Mouse (Mus musculus): ENCODE data around the gene BC048562. TPM values are rescaled to one million over a fixed set of nuclear protein-coding genes. Genes with fewer than 3 reads are reported as not detected.

Gene BC048562
- polyA plus RNA-seq, 1 experiment from 2014 or later = not detected

DNA sequence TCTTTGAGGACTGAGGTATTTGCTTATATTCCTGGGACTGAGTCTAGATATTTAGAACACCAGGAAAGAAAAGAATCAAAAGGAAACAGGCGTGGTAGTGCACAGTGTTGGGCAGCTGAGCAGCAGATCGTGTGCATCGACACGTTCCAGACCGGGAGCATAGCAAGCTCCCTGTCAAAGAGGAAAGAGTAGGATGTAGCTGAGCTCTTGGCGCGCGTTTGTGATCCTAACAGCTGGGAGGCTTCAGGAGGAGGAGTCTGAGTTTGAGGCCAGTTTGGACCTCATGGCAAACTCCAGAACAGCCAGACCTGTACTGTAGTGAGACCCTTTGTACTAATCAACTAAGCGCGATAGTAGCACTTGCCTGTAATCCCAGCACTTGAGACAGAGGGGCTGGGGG, 25.9 kb downstream of the BC048562 start:
- no peak overlapping the region for H3K4me3 ChIP-seq (ENCODE audit: low read depth, low read length)
- no peak for ATAC-seq (ENCODE audit: insufficient read depth, low FRiP score, low TSS enrichment)
- DNase-seq (ENCODE audit: low spot score) = no peak
- H3K27ac ChIP-seq (ENCODE audit: low read depth, low read length) = no peak overlapping the region
- H3K9me3 ChIP-seq (ENCODE audit: control insufficient read depth, low read length) = no peaks in the 10 kb centered on the region
- H3K4me1 ChIP-seq (ENCODE audit: control insufficient read depth, insufficient read depth, low read length) = peaks cover 9% of the 10 kb centered on the region
- H3K27me3 ChIP-seq (ENCODE audit: control insufficient read depth, insufficient read depth, low read length) = no peaks in the 10 kb centered on the region
- H3K9ac ChIP-seq (ENCODE audit: low read length) = no peak overlapping the region
- no peak overlapping the region for H3K4me2 ChIP-seq (ENCODE audit: low read depth)
- H3K36me3 ChIP-seq (ENCODE audit: control insufficient read depth, insufficient read depth, low read length) = peaks cover 17% of the 10 kb centered on the region
- WGBS = 95% methylated on average over 10 of the region's 10 CpGs

DNA sequence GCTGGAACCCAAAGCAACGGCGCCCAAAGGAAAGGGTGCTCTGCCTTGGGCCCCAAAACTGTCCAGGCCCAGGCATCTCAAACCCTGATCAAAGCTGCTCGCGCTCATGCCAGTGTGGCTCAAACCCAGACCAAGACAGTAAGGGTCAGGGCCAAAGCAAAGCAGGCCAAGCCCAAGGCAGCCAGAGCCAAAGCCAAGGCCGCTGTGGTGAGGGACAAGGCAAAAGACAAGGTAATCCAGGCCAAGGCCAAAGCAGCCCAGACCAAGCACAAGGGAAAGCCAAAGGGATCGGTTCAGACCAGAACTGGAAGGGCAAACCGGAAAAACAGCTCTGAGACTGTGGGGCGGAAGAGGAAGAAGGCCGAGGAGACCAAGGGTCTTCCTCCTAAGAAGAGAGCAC, 27.4 kb downstream of the BC048562 start:
- Histone ChIP-seq H3K9me3 (ENCODE audit: control insufficient read depth, low read length) (no peaks in the 10 kb centered on the region), H3K36me3 (ENCODE audit: control insufficient read depth, insufficient read depth, low read length) (peaks cover 19% of the 10 kb centered on the region), H3K27me3 (ENCODE audit: control insufficient read depth, insufficient read depth, low read length) (no peaks in the 10 kb centered on the region), H3K4me2 (ENCODE audit: low read depth) (no peak overlapping the region), H3K27ac (ENCODE audit: low read depth, low read length) (no peak overlapping the region), H3K4me1 (ENCODE audit: control insufficient read depth, insufficient read depth, low read length) (peaks cover 9% of the 10 kb centered on the region), H3K9ac (ENCODE audit: low read length) (no peak overlapping the region), H3K4me3 (ENCODE audit: low read depth, low read length) (no peak overlapping the region)
- ATAC-seq (ENCODE audit: insufficient read depth, low FRiP score, low TSS enrichment) = no peak
- 96% methylated on average over 9 of the region's 9 CpGs for WGBS
- no peak for DNase-seq (ENCODE audit: low spot score)

DNA sequence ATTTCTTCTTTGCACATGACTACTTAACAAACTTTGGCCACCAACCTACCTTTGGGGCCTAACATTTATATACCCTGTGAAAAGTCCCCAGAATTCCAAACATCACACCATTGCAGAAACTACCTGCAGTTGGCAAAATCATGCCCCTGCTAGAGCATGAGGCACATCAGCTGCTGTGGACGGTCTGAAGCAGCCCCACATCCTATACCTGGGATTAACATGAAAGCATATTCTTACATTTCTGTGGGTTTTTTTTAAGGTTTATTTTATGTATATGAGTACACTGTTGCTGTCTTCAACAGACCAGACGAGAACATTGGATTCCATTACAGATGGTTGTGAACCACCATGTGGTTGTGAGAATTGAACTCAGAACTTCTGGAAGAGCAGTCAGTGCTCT, 29.9 kb downstream of the BC048562 start:
- H3K27me3 ChIP-seq (ENCODE audit: control insufficient read depth, insufficient read depth, low read length) = no peaks in the 10 kb centered on the region
- no peak overlapping the region for H3K4me3 ChIP-seq (ENCODE audit: low read depth, low read length)
- ATAC-seq (ENCODE audit: insufficient read depth, low FRiP score, low TSS enrichment) (no peak), DNase-seq (ENCODE audit: low spot score) (no peak)
- H3K9me3 ChIP-seq (ENCODE audit: control insufficient read depth, low read length) = no peaks in the 10 kb centered on the region
- H3K36me3 ChIP-seq (ENCODE audit: control insufficient read depth, insufficient read depth, low read length) = peaks cover 19% of the 10 kb centered on the region
- WGBS = 89% methylated on average over 2 of the region's 2 CpGs
- H3K9ac ChIP-seq (ENCODE audit: low read length) = no peak overlapping the region
- H3K4me2 ChIP-seq (ENCODE audit: low read depth) = no peak overlapping the region
- no peak overlapping the region for H3K27ac ChIP-seq (ENCODE audit: low read depth, low read length)
- H3K4me1 ChIP-seq (ENCODE audit: control insufficient read depth, insufficient read depth, low read length) = peaks cover 8% of the 10 kb centered on the region

DNA sequence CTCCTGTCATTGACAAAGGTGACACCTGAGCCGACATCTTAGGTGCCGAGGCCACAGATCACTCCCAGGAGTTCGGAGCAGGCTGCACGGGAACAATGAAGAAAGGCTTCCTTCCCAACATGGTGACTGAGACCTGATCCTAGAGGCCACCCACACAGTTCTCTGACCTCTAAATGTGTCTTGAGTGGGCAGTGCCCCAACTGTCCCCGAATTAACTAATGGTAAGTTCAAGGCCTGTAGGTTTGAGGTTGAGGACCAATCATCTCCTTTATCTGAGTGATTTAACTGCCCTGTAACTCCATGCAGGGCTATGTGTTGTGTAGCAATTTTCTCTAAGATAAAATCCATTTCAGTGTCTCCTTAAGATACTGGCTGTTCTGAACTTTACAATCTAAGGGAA, 33.1 kb downstream of the BC048562 start:
- no peak for ATAC-seq (ENCODE audit: insufficient read depth, low FRiP score, low TSS enrichment)
- Histone ChIP-seq H3K4me1 (ENCODE audit: control insufficient read depth, insufficient read depth, low read length) (no peaks in the 10 kb centered on the region), H3K27me3 (ENCODE audit: control insufficient read depth, insufficient read depth, low read length) (no peaks in the 10 kb centered on the region), H3K9me3 (ENCODE audit: control insufficient read depth, low read length) (no peaks in the 10 kb centered on the region), H3K9ac (ENCODE audit: low read length) (no peak overlapping the region), H3K4me3 (ENCODE audit: low read depth, low read length) (no peak overlapping the region), H3K36me3 (ENCODE audit: control insufficient read depth, insufficient read depth, low read length) (peaks cover 11% of the 10 kb centered on the region), H3K4me2 (ENCODE audit: low read depth) (no peak overlapping the region), H3K27ac (ENCODE audit: low read depth, low read length) (no peak overlapping the region)
- DNase-seq (ENCODE audit: low spot score) = no peak
- WGBS = 75% methylated on average over 5 of the region's 5 CpGs

DNA sequence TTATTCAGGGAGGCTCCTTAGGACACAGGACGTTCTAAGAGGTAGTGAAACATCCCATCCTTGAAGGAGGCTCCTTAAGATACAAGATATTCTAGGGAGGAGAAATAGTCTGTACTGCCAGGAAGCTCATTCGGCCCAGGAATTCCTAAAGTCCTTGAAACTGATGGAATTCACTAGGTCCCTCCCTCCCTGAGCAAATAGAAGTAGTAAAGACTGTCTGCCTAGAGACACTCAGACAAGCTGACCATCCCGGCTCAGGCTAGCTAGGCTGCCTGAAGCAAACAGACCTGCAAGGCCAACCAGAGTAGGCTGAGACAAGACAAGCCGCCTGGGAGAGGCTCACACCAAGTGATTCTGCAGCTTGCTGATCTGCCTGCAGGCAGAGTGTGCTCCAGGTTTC, 33.6 kb downstream of the BC048562 start:
- WGBS = 85% methylated on average over 4 of the region's 4 CpGs
- no peaks in the 10 kb centered on the region for H3K9me3 ChIP-seq (ENCODE audit: control insufficient read depth, low read length)

DNA sequence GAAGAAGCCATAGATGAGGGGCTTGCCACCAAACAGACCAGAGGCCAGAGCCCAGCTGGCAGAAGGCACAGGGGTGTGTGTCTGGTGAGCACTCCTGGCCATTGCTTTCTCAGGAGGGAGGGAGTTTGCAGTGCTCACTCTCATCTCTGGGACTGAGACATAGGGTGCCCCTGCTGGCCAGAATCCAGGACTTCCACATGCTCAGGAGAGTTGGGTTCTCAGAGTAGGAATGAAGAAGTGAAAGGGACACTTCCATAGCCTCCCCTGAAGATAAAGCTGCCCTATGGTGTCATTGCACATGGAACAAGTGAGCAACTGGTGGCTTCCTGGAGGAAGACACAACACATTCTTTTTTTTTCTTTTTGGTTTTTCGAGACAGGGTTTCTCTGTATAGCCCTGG, 38.2 kb downstream of the BC048562 start:
- ATAC-seq (ENCODE audit: insufficient read depth, low FRiP score, low TSS enrichment) = no peak

More for the DNA sequence above, 33.6 kb downstream of the BC048562 start:
- H3K27me3 ChIP-seq (ENCODE audit: control insufficient read depth, insufficient read depth, low read length) = no peaks in the 10 kb centered on the region
- no peak overlapping the region for H3K4me2 ChIP-seq (ENCODE audit: low read depth)
- H3K4me3 ChIP-seq (ENCODE audit: low read depth, low read length) = no peak overlapping the region
- H3K27ac ChIP-seq (ENCODE audit: low read depth, low read length) = no peak overlapping the region
- ATAC-seq (ENCODE audit: insufficient read depth, low FRiP score, low TSS enrichment) (no peak), DNase-seq (ENCODE audit: low spot score) (no peak)
- H3K4me1 ChIP-seq (ENCODE audit: control insufficient read depth, insufficient read depth, low read length) = no peaks in the 10 kb centered on the region
- H3K36me3 ChIP-seq (ENCODE audit: control insufficient read depth, insufficient read depth, low read length) = peaks cover 9% of the 10 kb centered on the region
- no peak overlapping the region for H3K9ac ChIP-seq (ENCODE audit: low read length)

DNA sequence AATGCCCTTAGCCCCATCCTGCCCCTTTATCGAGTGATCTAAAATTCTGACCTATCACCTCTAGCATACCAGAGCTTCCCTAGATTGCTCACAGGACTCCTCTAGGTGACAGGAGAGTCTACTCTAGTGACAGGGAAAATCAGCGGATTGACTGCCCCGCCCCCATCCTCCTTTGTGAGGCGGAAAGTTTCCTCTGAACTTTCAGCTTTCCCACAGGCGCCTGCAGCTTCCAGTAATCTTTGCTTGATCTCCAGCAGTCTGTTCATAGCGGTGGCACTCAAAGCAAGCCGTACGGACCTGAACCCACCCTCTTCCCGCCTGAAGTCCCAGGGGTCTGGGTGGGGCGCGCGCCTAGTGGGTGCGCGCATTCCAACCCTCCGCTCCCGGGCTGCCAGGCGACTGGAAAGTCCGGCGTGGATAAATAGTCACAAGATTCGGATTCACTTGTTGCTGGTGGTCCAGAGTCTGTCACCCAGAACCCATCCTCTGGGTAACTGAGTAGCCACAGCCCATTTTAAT, 42.4 kb downstream of the BC048562 start:
- no peaks in the 10 kb centered on the region for H3K9me3 ChIP-seq (ENCODE audit: control insufficient read depth, low read length)
- WGBS = under 1% methylated on average over 20 of the region's 20 CpGs
- H3K4me2 ChIP-seq (ENCODE audit: low read depth) = peak overlapping the region; percentile 36
- H3K27me3 ChIP-seq (ENCODE audit: control insufficient read depth, insufficient read depth, low read length) = no peaks in the 10 kb centered on the region
- peak overlapping the region; percentile 27 for H3K4me3 ChIP-seq (ENCODE audit: low read depth, low read length)
- DNase-seq (ENCODE audit: low spot score) (peak; percentile 86), ATAC-seq (ENCODE audit: insufficient read depth, low FRiP score, low TSS enrichment) (peak; percentile 64)
- H3K36me3 ChIP-seq (ENCODE audit: control insufficient read depth, insufficient read depth, low read length) = no peaks in the 10 kb centered on the region; the same call in 1 of the 2 replicates
- peaks cover 5% of the 10 kb centered on the region for H3K4me1 ChIP-seq (ENCODE audit: control insufficient read depth, insufficient read depth, low read length)
- no peak overlapping the region for H3K27ac ChIP-seq (ENCODE audit: low read depth, low read length)
- peak overlapping the region; percentile 9; the same call in 1 of the 2 replicates for H3K9ac ChIP-seq (ENCODE audit: low read length)

More for the DNA sequence above, 38.2 kb downstream of the BC048562 start:
- Histone ChIP-seq H3K9me3 (ENCODE audit: control insufficient read depth, low read length) (no peaks in the 10 kb centered on the region), H3K4me1 (ENCODE audit: control insufficient read depth, insufficient read depth, low read length) (no peaks in the 10 kb centered on the region), H3K9ac (ENCODE audit: low read length) (no peak overlapping the region), H3K27ac (ENCODE audit: low read depth, low read length) (no peak overlapping the region), H3K36me3 (ENCODE audit: control insufficient read depth, insufficient read depth, low read length) (no peaks in the 10 kb centered on the region), H3K27me3 (ENCODE audit: control insufficient read depth, insufficient read depth, low read length) (no peaks in the 10 kb centered on the region), H3K4me3 (ENCODE audit: low read depth, low read length) (no peak overlapping the region), H3K4me2 (ENCODE audit: low read depth) (no peak overlapping the region)
- no peak for DNase-seq (ENCODE audit: low spot score)
- WGBS = 69% methylated on average over 1 of the region's 1 CpGs

DNA sequence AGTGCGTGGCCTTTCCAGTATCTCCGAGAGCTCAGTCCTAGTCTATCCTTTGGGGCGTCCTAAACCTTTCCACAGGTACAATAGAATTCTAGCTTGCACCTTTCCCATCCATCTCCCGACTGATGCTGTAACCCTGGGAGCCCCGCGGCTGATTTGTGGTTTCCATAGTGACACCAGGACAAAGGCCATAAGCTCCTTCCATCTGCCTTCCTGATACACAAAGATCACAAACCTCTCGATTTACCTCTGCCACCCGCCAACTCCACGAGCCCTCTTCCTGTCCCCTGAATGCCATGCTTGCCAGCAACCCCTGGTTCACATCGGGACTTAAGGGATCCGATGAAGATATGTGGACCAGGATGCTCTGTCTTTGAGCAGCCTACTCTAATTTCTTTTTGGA, 43.0 kb downstream of the BC048562 start:
- peak overlapping the region; percentile 36 for H3K4me2 ChIP-seq (ENCODE audit: low read depth)
- whole genome bisulfite sequencing = 41% methylated on average over 11 of the region's 11 CpGs
- no peaks in the 10 kb centered on the region; the same call in none of the 2 replicates for H3K36me3 ChIP-seq (ENCODE audit: control insufficient read depth, insufficient read depth, low read length)
- no peaks in the 10 kb centered on the region for H3K9me3 ChIP-seq (ENCODE audit: control insufficient read depth, low read length)
- H3K4me1 ChIP-seq (ENCODE audit: control insufficient read depth, insufficient read depth, low read length) = peaks cover 5% of the 10 kb centered on the region
- DNase-seq (ENCODE audit: low spot score) = peak; percentile 54
- H3K27ac ChIP-seq (ENCODE audit: low read depth, low read length) = no peak overlapping the region
- H3K9ac ChIP-seq (ENCODE audit: low read length) = no peak overlapping the region
- H3K27me3 ChIP-seq (ENCODE audit: control insufficient read depth, insufficient read depth, low read length) = no peaks in the 10 kb centered on the region
- H3K4me3 ChIP-seq (ENCODE audit: low read depth, low read length) = no peak overlapping the region; the same call in 1 of the 2 replicates
- ATAC-seq (ENCODE audit: insufficient read depth, low FRiP score, low TSS enrichment) = no peak

DNA sequence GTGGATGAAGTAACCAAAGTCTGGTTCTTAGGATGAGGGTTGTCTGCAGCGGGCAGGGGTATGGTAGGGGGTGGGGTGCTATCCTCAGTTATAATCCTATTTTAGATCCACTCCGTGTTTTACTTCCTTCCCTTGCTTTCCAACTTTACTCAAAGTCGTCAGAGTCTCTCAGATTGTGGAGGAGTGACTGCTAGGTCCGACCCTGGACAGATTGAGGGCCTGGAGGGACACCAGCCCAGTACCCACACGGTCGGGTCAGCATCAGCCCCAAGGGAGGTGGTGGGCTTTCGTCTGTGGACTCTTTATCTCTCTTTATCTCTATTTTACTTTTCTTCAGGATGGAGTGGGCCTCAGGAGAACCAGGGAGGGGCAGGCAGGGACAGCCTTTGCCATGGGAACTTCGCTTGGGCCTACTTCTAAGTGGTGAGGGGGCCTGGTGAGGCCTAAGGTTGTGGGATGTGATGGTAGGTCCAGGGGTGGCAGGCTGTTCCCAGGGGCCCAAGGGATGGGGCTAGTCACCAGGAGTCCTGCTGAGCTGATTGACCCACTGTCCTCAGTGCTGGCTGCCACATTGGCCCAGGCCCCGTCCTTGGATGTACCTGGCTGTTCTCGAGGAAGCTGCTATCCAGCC, 43.6 kb downstream of the BC048562 start, which contains the start of gene Lamb2:
Gene Lamb2, plus strand, starts transcription at position 16 of the 631 bp plus-strand sequence.
- WGBS = 15% methylated on average over 10 of the region's 10 CpGs

More for the DNA sequence above, 43.6 kb downstream of the BC048562 start, which contains the start of gene Lamb2:
- Histone ChIP-seq H3K27me3 (ENCODE audit: control insufficient read depth, insufficient read depth, low read length) (no peaks in the 10 kb centered on the region), H3K36me3 (ENCODE audit: control insufficient read depth, insufficient read depth, low read length) (no peaks in the 10 kb centered on the region; the same call in none of the 2 replicates), H3K4me3 (ENCODE audit: low read depth, low read length) (peak within 1 kb of the TSS; percentile 35), H3K9me3 (ENCODE audit: control insufficient read depth, low read length) (no peaks in the 10 kb centered on the region), H3K4me2 (ENCODE audit: low read depth) (peak within 1 kb of the TSS; percentile 59), H3K9ac (ENCODE audit: low read length) (peak within 1 kb of the TSS; percentile 53), H3K27ac (ENCODE audit: low read depth, low read length) (0 out of 2 replicates have a peak within 1 kb of the TSS, but pooled peaks have one; percentile 14), H3K4me1 (ENCODE audit: control insufficient read depth, insufficient read depth, low read length) (peaks cover 5% of the 10 kb centered on the region)
- DNase-seq (ENCODE audit: low spot score) (peak; percentile 42), ATAC-seq (ENCODE audit: insufficient read depth, low FRiP score, low TSS enrichment) (peak; percentile 60; the same call in 1 of the 2 replicates)
